ENCODE assay signal across 31 mouse cellular contexts in the genomic region with DNA sequence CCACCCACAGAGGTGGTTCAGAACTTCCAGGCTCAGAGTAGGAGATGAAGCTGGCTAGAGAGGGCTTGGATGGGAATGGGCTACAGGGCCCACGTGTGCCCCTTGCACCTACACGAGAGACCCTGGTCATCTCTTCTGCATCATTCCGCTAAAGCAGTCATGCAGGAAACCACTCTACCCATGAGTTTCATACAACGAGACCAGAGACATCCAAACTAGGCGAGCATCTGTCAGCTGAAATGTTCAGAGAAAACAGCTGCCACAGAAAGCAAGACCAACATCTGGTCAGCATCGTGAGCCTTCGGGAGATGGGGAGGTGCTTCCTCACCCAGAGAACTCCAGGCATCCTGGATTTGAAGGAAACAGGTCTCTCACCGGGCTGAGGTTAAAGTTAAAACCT. TPM values are rescaled to one million over a fixed set of nuclear protein-coding genes. Genes with fewer than 3 reads are reported as not detected.
"Had no signal": no experiment of that assay in that cellular context is flagged by ENCODE, and none has a peak within 500 bp of the region (broad histone marks: within the 10 kb centered on the region; RNA-seq: fewer than 3 reads in every experiment).

No protein-coding gene starts in this region.

- H3K4me1 ChIP-seq: hindbrain, embryonic 15.5 days had no signal

- H3K36me3 ChIP-seq: intestine, embryonic 15.5 days had no signal

- H3K9me3 ChIP-seq: heart, embryonic 10.5 days; heart, embryonic 15.5 days; hindbrain, embryonic 12.5 days; hindbrain, embryonic 13.5 days; hindbrain, embryonic 15.5 days; intestine, embryonic 15.5 days; kidney, embryonic 15.5 days had no signal

- H3K4me3 ChIP-seq: heart, embryonic 10.5 days; heart, embryonic 12.5 days; heart, embryonic 13.5 days; heart, embryonic 15.5 days; hindbrain, embryonic 10.5 days; hindbrain, embryonic 12.5 days; hindbrain, embryonic 13.5 days; hindbrain, embryonic 15.5 days; intestine, embryonic 15.5 days; kidney, embryonic 15.5 days; layer of hippocampus, adult 2 months; left cerebral cortex, adult 2 months had no signal

- DNase-seq: heart, postnatal 10 days; heart, postnatal 36 days; heart, postnatal 4 days; kidney, adult 11 months; kidney, adult 18-20 months; kidney, adult 2 months; kidney, adult 8-10 months; kidney, adult 9 months; kidney, postnatal 14 days; layer of hippocampus, adult 9-11 months; layer of hippocampus, postnatal 36 days had no signal

- H3K27me3 ChIP-seq: heart, embryonic 12.5 days; heart, embryonic 13.5 days; heart, embryonic 15.5 days; hindbrain, embryonic 12.5 days; hindbrain, embryonic 13.5 days; hindbrain, embryonic 15.5 days; intestine, embryonic 15.5 days; kidney, embryonic 15.5 days had no signal

RNA-seq across cellular contexts. Expression of gene Prf1, which starts 58.9 kb away (rescaled TPM):
- total RNA-seq: heart, postnatal 10 days; heart, postnatal 25 days; hindbrain, postnatal 0 days; layer of hippocampus, adult 18-20 months; layer of hippocampus, adult 2 months; layer of hippocampus, adult 8-10 months; layer of hippocampus, postnatal 10 days; layer of hippocampus, postnatal 14 days; layer of hippocampus, postnatal 25 days; layer of hippocampus, postnatal 36 days; left cerebral cortex, adult 18-20 months; left cerebral cortex, adult 2 months had no signal
